Mouse (Mus musculus): Measurements from ENCODE around the gene Olfr588-ps1. TPM values are rescaled to one million over a fixed set of nuclear protein-coding genes. Genes with fewer than 3 reads are reported as not detected.

Olfr588-ps1 gene
- total and polyA plus RNA-seq, 3 experiments = not detected

DNA sequence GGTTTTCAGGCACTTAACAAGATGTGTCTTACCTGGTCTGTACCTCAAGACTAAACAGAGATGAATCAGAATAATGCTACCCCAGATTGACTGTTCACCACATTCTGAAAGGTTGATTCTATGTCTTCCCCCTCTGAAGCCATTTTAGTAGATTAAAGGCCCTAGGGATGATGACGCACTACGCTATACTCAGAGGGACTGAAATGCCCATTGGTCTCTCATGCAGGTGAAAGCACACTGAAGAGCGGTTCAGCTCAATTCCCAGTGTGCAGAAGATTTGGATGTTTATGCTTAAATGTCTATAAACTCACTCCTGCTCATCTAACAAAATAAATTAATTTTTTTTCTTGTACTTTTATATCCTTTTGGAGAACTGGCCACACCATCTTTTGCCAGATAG, 15.1 kb upstream of the Olfr588-ps1 start, which contains the start of gene Olfr586:
TSS of gene Olfr586 (minus strand) at position 101 of the 400 bp plus-strand sequence.
- DNase-seq (ENCODE audit: low read depth, low spot score) = no peak
- H3K4me3 ChIP-seq (ENCODE audit: control insufficient read depth in 1 of 2, insufficient read depth in 1 of 2, low read depth in 2 of 2, low read length in 2 of 2) = no peak within 1 kb of the TSS
- no peaks in the 10 kb centered on the region for H3K79me2 ChIP-seq (ENCODE audit: control insufficient read depth, insufficient read depth, low read length, poor library complexity)
- H3K9ac ChIP-seq (ENCODE audit: control insufficient read depth, low read depth, low read length, poor library complexity, severe bottlenecking) = no peak within 1 kb of the TSS
- TF ChIP-seq NRF1 (IDR thresholded peaks at IDR 0.05; ENCODE audit: insufficient read depth, low read depth, low read length, poor library complexity, severe bottlenecking) (no peak), POLR2AphosphoS2 (IDR thresholded peaks at IDR 0.05; ENCODE audit: low read length) (no peak), TCF12 (IDR thresholded peaks at IDR 0.05; ENCODE audit: low read depth, low read length) (no peak), SIN3A (IDR thresholded peaks at IDR 0.05; ENCODE audit: low read length) (no peak), POLR2AphosphoS5 (IDR thresholded peaks at IDR 0.05; ENCODE audit: borderline replicate concordance, low read depth, low read length) (no peak), MEF2A (IDR thresholded peaks at IDR 0.05; ENCODE audit: extremely low read depth, insufficient replicate concordance, low read depth, low read length, poor library complexity, severe bottlenecking) (no peak), ELF1 (IDR thresholded peaks at IDR 0.05; ENCODE audit: low read depth, low read length) (no peak), E2F4 (IDR thresholded peaks at IDR 0.05; ENCODE audit: borderline replicate concordance, low read depth, low read length) (no peak), CHD1 (IDR thresholded peaks at IDR 0.05; ENCODE audit: low read depth, low read length) (no peak), ZC3H11A (IDR thresholded peaks at IDR 0.05; ENCODE audit: low read depth, low read length) (no peak), MYC (IDR thresholded peaks at IDR 0.05; ENCODE audit: low read depth, low read length) (no peak), UBTF (IDR thresholded peaks at IDR 0.05; ENCODE audit: borderline replicate concordance, insufficient read depth, low read depth, low read length) (no peak), MXI1 (IDR thresholded peaks at IDR 0.05; ENCODE audit: low read depth, low read length) (no peak), NELFE (IDR thresholded peaks at IDR 0.05; ENCODE audit: low read depth, low read length) (no peak), EP300 (IDR thresholded peaks at IDR 0.05; ENCODE audit: low read depth in 1 of 2, low read length in 2 of 2) (no peak), BHLHE40 (IDR thresholded peaks at IDR 0.05; ENCODE audit: borderline replicate concordance, low read depth, low read length) (no peak), MAX (IDR thresholded peaks at IDR 0.05; ENCODE audit: low read length) (no peak)
- H3K4me1 ChIP-seq (ENCODE audit: control insufficient read depth in 1 of 2, insufficient read depth in 2 of 2, low read length in 2 of 2) = no peaks in the 10 kb centered on the region
- no peak within 1 kb of the TSS for H3K27ac ChIP-seq (ENCODE audit: control insufficient read depth, low read depth, low read length)
- H3K9me3 ChIP-seq (replicated peaks; ENCODE audit: insufficient read depth, low read length) = no peaks in the 10 kb centered on the region
- H3K27me3 ChIP-seq (ENCODE audit: control insufficient read depth in 1 of 2, insufficient read depth in 2 of 2, low read length in 2 of 2) = no peaks in the 10 kb centered on the region
- no peaks in the 10 kb centered on the region for H3K36me3 ChIP-seq (ENCODE audit: control insufficient read depth in 1 of 2, insufficient read depth in 2 of 2, low read length in 2 of 2)

DNA sequence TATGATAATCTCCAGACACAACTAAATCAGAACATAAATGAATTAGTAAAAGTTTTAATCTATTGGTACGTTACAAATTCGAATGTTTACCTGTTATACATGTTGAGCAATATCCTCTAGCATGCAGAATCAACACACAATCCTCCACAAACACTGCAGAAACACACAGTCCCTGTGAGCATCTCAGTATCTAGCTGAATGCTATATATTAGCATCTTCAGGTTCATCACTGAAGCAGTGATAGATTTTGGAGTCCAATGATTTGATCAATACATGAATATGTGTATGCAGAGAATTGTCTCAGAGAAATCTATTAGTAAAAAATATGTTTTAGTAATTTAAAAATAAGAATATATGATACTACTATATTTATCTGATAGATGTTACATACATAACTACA, 15.6 kb downstream of the Olfr588-ps1 start, which contains the start of gene Olfr589:
TSS of gene Olfr589 (minus strand) at position 101 of the 400 bp plus-strand sequence.
- Histone ChIP-seq H3K27ac (ENCODE audit: control insufficient read depth, low read depth, low read length) (no peak within 1 kb of the TSS), H3K36me3 (ENCODE audit: control insufficient read depth in 1 of 2, insufficient read depth in 2 of 2, low read length in 2 of 2) (no peaks in the 10 kb centered on the region), H3K9ac (ENCODE audit: control insufficient read depth, low read depth, low read length, poor library complexity, severe bottlenecking) (no peak within 1 kb of the TSS), H3K4me3 (ENCODE audit: control insufficient read depth in 1 of 2, insufficient read depth in 1 of 2, low read depth in 2 of 2, low read length in 2 of 2) (no peak within 1 kb of the TSS), H3K79me2 (ENCODE audit: control insufficient read depth, insufficient read depth, low read length, poor library complexity) (no peaks in the 10 kb centered on the region), H3K27me3 (ENCODE audit: control insufficient read depth in 1 of 2, insufficient read depth in 2 of 2, low read length in 2 of 2) (no peaks in the 10 kb centered on the region), H3K4me1 (ENCODE audit: control insufficient read depth in 1 of 2, insufficient read depth in 2 of 2, low read length in 2 of 2) (no peaks in the 10 kb centered on the region), H3K9me3 (replicated peaks; ENCODE audit: insufficient read depth, low read length) (no peaks in the 10 kb centered on the region)
- DNase-seq (ENCODE audit: low read depth, low spot score) = no peak
- no peak for TF ChIP-seq POLR2A (IDR thresholded peaks at IDR 0.05; ENCODE audit: control insufficient read depth in 1 of 2, insufficient read depth in 1 of 2, low read depth in 1 of 2, low read length in 2 of 2, poor library complexity in 1 of 2)
- TF ChIP-seq ELF1 (IDR thresholded peaks at IDR 0.05; ENCODE audit: low read depth, low read length) = no peak
- no peak for TF ChIP-seq JUND (IDR thresholded peaks at IDR 0.05; ENCODE audit: low read depth, low read length)
- no peak for TF ChIP-seq GATA1 (IDR thresholded peaks at IDR 0.05; ENCODE audit: low read depth, low read length)
- TF ChIP-seq UBTF (IDR thresholded peaks at IDR 0.05; ENCODE audit: borderline replicate concordance, insufficient read depth, low read depth, low read length) = no peak
- TF ChIP-seq CHD1 (IDR thresholded peaks at IDR 0.05; ENCODE audit: low read depth, low read length) = no peak
- TF ChIP-seq BHLHE40 (IDR thresholded peaks at IDR 0.05; ENCODE audit: borderline replicate concordance, low read depth, low read length) = no peak
- TF ChIP-seq MAFK (IDR thresholded peaks at IDR 0.05; ENCODE audit: borderline replicate concordance, low read depth, low read length) = no peak
- no peak for TF ChIP-seq NELFE (IDR thresholded peaks at IDR 0.05; ENCODE audit: low read depth, low read length)
